Mouse (Mus musculus): ENCODE data around the gene Sap25.

Sap25 gene

GRCm38 (mm10) chr5:137663057-137663456 lies 21.9 kb downstream of the Sap25 start:
- no peak for DNase-seq (ENCODE audit: low spot score)

GRCm38 (mm10) chr5:137668971-137669370 lies 27.8 kb downstream of the Sap25 start:
- no peak for DNase-seq (ENCODE audit: low spot score)

GRCm38 (mm10) chr5:137670240-137670639 lies 29.1 kb downstream of the Sap25 start:
- DNase-seq (ENCODE audit: low spot score): no peak

- DNase-seq (ENCODE audit: low spot score): no peak
Measured at GRCm38 (mm10) chr5:137671443-137672240, 30.5 kb downstream of the Sap25 start.

- DNase-seq (ENCODE audit: low spot score): no peak
Measured at GRCm38 (mm10) chr5:137672361-137672760, 31.2 kb downstream of the Sap25 start.

GRCm38 (mm10) chr5:137673015-137673414 lies 31.9 kb downstream of the Sap25 start:
- DNase-seq (ENCODE audit: low spot score): no peak

GRCm38 (mm10) chr5:137674786-137675185 lies 33.7 kb downstream of the Sap25 start:
- no peak for DNase-seq (ENCODE audit: low spot score)

GRCm38 (mm10) chr5:137677859-137678258 lies 36.7 kb downstream of the Sap25 start:
- no peak for DNase-seq (ENCODE audit: low spot score)

- DNase-seq (ENCODE audit: low spot score): no peak
Measured at GRCm38 (mm10) chr5:137678736-137679135, 37.6 kb downstream of the Sap25 start.

GRCm38 (mm10) chr5:137679726-137680125 lies 38.6 kb downstream of the Sap25 start:
- DNase-seq (ENCODE audit: low spot score): no peak

GRCm38 (mm10) chr5:137682526-137682925 lies 41.4 kb downstream of the Sap25 start:
- no peak for DNase-seq (ENCODE audit: low spot score)

- no peak for DNase-seq (ENCODE audit: low spot score)
Measured at GRCm38 (mm10) chr5:137683388-137684293, 42.5 kb downstream of the Sap25 start.

GRCm38 (mm10) chr5:137684294-137685123 lies 43.4 kb downstream of the Sap25 start, which contains the start of gene Agfg2:
Agfg2 (minus strand) TSS chr5:137684726.
- DNase-seq (ENCODE audit: low spot score): peak; percentile 100

GRCm38 (mm10) chr5:137685653-137686052 lies 44.5 kb downstream of the Sap25 start:
- DNase-seq (ENCODE audit: low spot score): no peak

- DNase-seq (ENCODE audit: low spot score): no peak
Measured at GRCm38 (mm10) chr5:137686127-137686790, 45.1 kb downstream of the Sap25 start.

GRCm38 (mm10) chr5:137689974-137690373 lies 48.8 kb downstream of the Sap25 start:
- DNase-seq (ENCODE audit: low spot score): no peak

- no peak for DNase-seq (ENCODE audit: low spot score)
Measured at GRCm38 (mm10) chr5:137690531-137690930, 49.4 kb downstream of the Sap25 start.

- DNase-seq (ENCODE audit: low spot score): no peak
Measured at GRCm38 (mm10) chr5:137691881-137692280, 50.7 kb downstream of the Sap25 start.
